Mouse (Mus musculus) embryonic facial prominence, embryonic 13.5 days (tissue): ENCODE measurements around the gene Gm3409. TPM values are rescaled to one million over a fixed set of nuclear protein-coding genes. Genes with fewer than 3 reads are reported as not detected.

Experiments
- ATAC-seq: fragments of 200-750 bp; cut with Nextera tagmentation; 2 replicates; pipeline ENCODE4 v1.8.0; 2017; ENCODE audit warnings: low read depth; ENCODE audit not compliant: insufficient number of reproducible peaks, insufficient read depth, low FRiP score, low TSS enrichment
- H3K27ac ChIP-seq: fragments of 300-500 bp; sonication (generic); 2 replicates; pipeline ENCODE4 v1.5.1; 2015; ENCODE audit warnings: moderate library complexity, mild to moderate bottlenecking, inconsistent platforms
- H3K27me3 ChIP-seq: fragments of 300-500 bp; sonication (generic); 2 replicates; pipeline ENCODE4 v1.6.1; 2015; ENCODE audit warnings: mild to moderate bottlenecking, inconsistent platforms
- H3K36me3 ChIP-seq: fragments of 300-500 bp; sonication (generic); 2 replicates; pipeline ENCODE4 v1.6.1; 2015; ENCODE audit warnings: mild to moderate bottlenecking, inconsistent platforms
- H3K4me1 ChIP-seq: fragments of 300-500 bp; sonication (generic); 2 replicates; pipeline ENCODE4 v1.6.1; 2015; ENCODE audit warnings: inconsistent platforms
- H3K4me2 ChIP-seq: fragments of 300-500 bp; sonication (generic); 2 replicates; pipeline ENCODE4 v1.6.1; 2015; ENCODE audit warnings: moderate library complexity, mild to moderate bottlenecking, inconsistent platforms
- H3K4me3 ChIP-seq: fragments of 300-500 bp; sonication (generic); 2 replicates; pipeline ENCODE4 v1.5.1; 2015; ENCODE audit warnings: mild to moderate bottlenecking, inconsistent platforms
- H3K9ac ChIP-seq: fragments of 300-500 bp; sonication (generic); 2 replicates; pipeline ENCODE4 v1.6.1; 2015; ENCODE audit warnings: mild to moderate bottlenecking, inconsistent platforms
- H3K9me3 ChIP-seq: fragments of 300-500 bp; sonication (generic); 2 replicates; pipeline ENCODE4 v1.6.1; 2016; ENCODE audit warnings: inconsistent platforms
- WGBS: fragments of 180-500 bp; shearing (Covaris S2); methylation state at CpG from one replicate; pipeline ENCODE4 v1.1.7; 2015; ENCODE audit warnings: mixed read lengths; 5-methylcytosine and 5-hydroxymethylcytosine counted together
- polyA plus RNA-seq: library from polyadenylated mRNA; unstranded; fragments of >200 nt; fragmentation: Nextera tagmentation; extraction: Ambion mirVana; gene quantifications from 2 replicates; pipeline ENCODE4 v1.2.1, GENCODE M21; 2015

The Gm3409 gene
- polyA plus RNA-seq, 1 experiment from 2014 or later, result not detected

- Histone ChIP-seq H3K4me2 (no peak overlapping the region), H3K9ac (no peak overlapping the region), H3K36me3 (no peaks in the 10 kb centered on the region), H3K27me3 (peaks cover 3% of the 10 kb centered on the region; the same call in 1 of the 2 replicates), H3K27ac (no peak overlapping the region), H3K4me3 (no peak overlapping the region), H3K4me1 (no peaks in the 10 kb centered on the region), H3K9me3 (no peaks in the 10 kb centered on the region)
- 90% methylated on average over 3 of the region's 3 CpGs for WGBS
- ATAC-seq, result no peak
Observed at GRCm38 (mm10) chr5:146576668-146577067, 39.2 kb downstream of the Gm3409 start.

DNA sequence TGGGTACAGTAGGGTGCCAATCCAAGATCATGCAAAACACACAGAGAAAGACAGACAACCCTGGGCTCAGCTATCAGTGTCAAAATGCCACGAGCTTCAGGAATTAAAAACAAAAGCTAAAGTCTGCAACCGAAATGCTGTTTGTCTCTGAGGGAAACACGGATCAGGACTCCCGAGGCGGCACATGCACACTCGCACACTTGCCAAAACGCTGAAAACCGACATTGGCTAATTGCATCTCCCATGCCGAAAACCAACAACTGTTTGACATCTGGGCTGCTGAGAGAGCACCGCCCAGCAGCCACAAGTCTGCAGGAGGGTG lies 46.7 kb downstream of the Gm3409 start:
- no peak for ATAC-seq
- Histone ChIP-seq H3K27me3 (peaks cover 49% of the 10 kb centered on the region), H3K4me1 (peaks cover 12% of the 10 kb centered on the region), H3K36me3 (no peaks in the 10 kb centered on the region), H3K9ac (peak overlapping the region; percentile 54), H3K9me3 (no peaks in the 10 kb centered on the region), H3K4me2 (peak overlapping the region; percentile 95), H3K27ac (no peak overlapping the region), H3K4me3 (peak overlapping the region; percentile 53)
- 9% methylated on average over 10 of the region's 10 CpGs for WGBS

DNA sequence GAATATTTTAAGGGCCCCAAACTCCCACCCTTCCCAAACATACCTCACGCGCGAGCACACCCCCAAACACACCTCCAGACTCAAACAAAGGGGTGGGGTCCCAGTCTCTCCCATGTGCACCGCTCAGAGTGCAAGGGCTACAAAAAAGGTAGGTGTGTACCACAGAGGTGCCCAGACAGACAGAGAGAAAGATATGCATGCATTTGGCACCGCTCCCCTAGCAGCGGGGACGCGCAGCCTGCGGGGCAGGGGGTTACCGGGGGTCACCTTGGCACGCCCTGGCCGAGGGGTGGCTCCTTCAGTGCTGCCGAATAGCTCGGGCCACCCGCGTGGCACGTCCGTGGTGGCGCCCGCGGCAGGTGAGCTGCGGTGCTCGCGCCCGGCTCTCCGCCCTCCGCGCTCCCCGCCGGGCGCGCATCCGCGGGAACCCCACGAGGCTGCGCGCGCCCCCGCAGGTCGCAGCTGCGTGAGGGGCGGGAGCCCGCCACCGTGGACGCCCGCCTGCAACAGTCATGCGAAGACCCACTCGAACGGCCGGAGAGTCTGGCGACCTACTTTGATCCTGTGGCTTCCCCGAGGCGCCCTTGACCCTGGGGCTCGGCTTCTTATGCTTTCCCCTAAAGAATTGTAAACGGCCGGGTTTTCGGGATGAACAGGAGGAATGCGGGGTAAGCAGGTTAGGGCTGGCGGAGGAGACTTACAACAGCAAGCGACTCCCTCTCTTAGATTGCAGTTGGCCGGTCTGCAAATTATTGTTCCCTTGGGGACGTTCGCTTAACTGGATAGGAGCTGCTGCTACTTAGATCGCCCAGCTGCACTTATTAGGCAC lies 47.2 kb downstream of the Gm3409 start, which contains the start of gene Gpr12:
Gene Gpr12 (minus strand): TSS at position 762 of the 829 bp plus-strand sequence.
- Histone ChIP-seq H3K36me3 (no peaks in the 10 kb centered on the region), H3K9me3 (no peaks in the 10 kb centered on the region), H3K27me3 (peaks cover 49% of the 10 kb centered on the region), H3K4me1 (peaks cover 12% of the 10 kb centered on the region), H3K4me2 (peak within 1 kb of the TSS; percentile 95), H3K27ac (no peak within 1 kb of the TSS), H3K9ac (peak within 1 kb of the TSS; percentile 54), H3K4me3 (peak within 1 kb of the TSS; percentile 53)
- under 1% methylated on average over 64 of the region's 64 CpGs for WGBS
- no peak for ATAC-seq

DNA sequence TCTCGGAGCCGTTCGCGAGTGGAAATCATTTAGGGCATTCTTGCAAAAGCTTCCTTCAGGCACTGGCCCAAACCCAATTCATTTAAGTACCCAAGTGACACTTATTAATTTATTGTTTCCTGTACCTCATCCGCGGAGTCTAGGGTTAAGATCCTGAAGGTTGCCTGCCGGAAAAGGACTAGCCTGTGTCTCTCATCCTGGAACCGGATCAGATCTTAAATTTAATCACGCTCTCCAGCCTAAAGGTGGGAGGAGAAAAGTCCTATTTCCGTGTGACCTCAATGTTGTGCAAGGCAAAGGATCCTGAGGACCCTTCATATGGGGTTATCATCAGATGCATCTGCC lies 47.8 kb downstream of the Gm3409 start:
- no peak overlapping the region for H3K27ac ChIP-seq
- 7% methylated on average over 10 of the region's 10 CpGs for WGBS

GRCm38 (mm10) chr5:146586357-146587070 lies 49.1 kb downstream of the Gm3409 start:
- Histone ChIP-seq H3K4me2 (no peak overlapping the region), H3K4me3 (no peak overlapping the region), H3K36me3 (no peaks in the 10 kb centered on the region), H3K27ac (no peak overlapping the region), H3K4me1 (peaks cover 18% of the 10 kb centered on the region), H3K9ac (no peak overlapping the region), H3K9me3 (no peaks in the 10 kb centered on the region), H3K27me3 (peaks cover 48% of the 10 kb centered on the region)
- ATAC-seq, result no peak
- 70% methylated on average over 8 of the region's 8 CpGs for WGBS

More for the DNA sequence above, 47.8 kb downstream of the Gm3409 start:
- Histone ChIP-seq H3K4me1 (peaks cover 12% of the 10 kb centered on the region), H3K9me3 (no peaks in the 10 kb centered on the region), H3K27me3 (peaks cover 49% of the 10 kb centered on the region), H3K36me3 (no peaks in the 10 kb centered on the region), H3K4me2 (peak overlapping the region; percentile 95), H3K9ac (no peak overlapping the region), H3K4me3 (peak overlapping the region; percentile 53)
- ATAC-seq, result no peak

Other genes starting within 250 kb of the Gm3409 start
- gene Wasf3, start 152.7 kb upstream of the Gm3409 start, polyA plus RNA-seq, result 4.8 and 4.9 TPM in 2 replicates
- gene Gm6408, start 55.7 kb upstream of the Gm3409 start, polyA plus RNA-seq, result not detected in 2 replicates
- not detected in 2 replicates for gene Gm6370, start 46.3 kb upstream of the Gm3409 start, polyA plus RNA-seq
- not detected in 2 replicates for gene 4930449I24Rik, start 35.2 kb upstream of the Gm3409 start, polyA plus RNA-seq
- not detected in 2 replicates for gene Gm3402, start 23.5 kb upstream of the Gm3409 start, polyA plus RNA-seq
- gene Gm3404, start 11.8 kb upstream of the Gm3409 start, polyA plus RNA-seq, result not detected in 2 replicates
- gene Gm3415, start 18.5 kb downstream of the Gm3409 start, polyA plus RNA-seq, result not detected in 2 replicates
- 0.10 and 0.78 TPM in 2 replicates for gene Gpr12, start 47.6 kb downstream of the Gm3409 start, polyA plus RNA-seq